ENCODE assay signal across 8 mouse cellular contexts in the genomic region with DNA sequence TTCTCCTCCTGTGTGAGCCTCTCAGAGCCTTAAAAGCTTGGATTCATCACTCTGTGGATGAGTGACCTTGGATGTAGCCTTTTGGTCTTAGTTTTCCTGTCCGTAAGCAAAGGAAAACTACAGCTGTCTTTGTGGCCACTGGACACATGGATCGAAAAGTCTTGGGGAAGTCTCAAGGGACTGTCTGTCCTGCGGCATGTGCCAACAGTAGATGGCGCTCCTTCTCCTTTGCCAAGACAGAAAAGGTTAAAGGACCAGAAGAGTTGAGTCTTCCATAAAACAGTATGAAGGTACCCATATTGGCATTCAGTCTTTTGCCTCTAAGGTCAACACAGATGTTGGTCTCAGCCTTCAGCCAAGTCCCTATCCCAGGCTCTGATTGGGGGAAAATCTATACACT. TPM values are rescaled to one million over a fixed set of nuclear protein-coding genes. Genes with fewer than 3 reads are reported as not detected.
DNase-seq lines count a peak whose midpoint lies in the region; ATAC-seq and TF ChIP-seq lines count a peak whose summit lies in the region.

No protein-coding gene starts in this region.

- DNase-seq in ovary, adult 18-20 months (ENCODE audit: low spot score): peak; percentile 21
- no peak for DNase-seq in ovary, postnatal 10 days (ENCODE audit: low spot score)
- peak; percentile 67 for DNase-seq in adrenal gland, adult 2 months
- peak; percentile 81 for DNase-seq in embryo, embryonic 11 days
- DNase-seq in kidney, adult 18-20 months: peak; percentile 70
- DNase-seq in limb, embryonic 14.5 days (ENCODE audit: low spot score): peak; percentile 50
- peak; percentile 34 for DNase-seq in retina, adult 2 months (ENCODE audit: low read depth, low spot score)

- no peaks in the 10 kb centered on the region for H3K36me3 ChIP-seq in limb, embryonic 14.5 days (ENCODE audit: control insufficient read depth, insufficient read depth, low read length)

- no peak overlapping the region for H3K9ac ChIP-seq in limb, embryonic 14.5 days (ENCODE audit: low read depth, low read length, severe bottlenecking)

- no peak overlapping the region for H3K27ac ChIP-seq in limb, embryonic 14.5 days (replicated peaks; ENCODE audit: low read depth, low read length)

- no peak overlapping the region for H3K4me2 ChIP-seq in limb, embryonic 14.5 days (replicated peaks; ENCODE audit: low read depth, low read length, severe bottlenecking)

- peak; percentile 53 for ATAC-seq in limb, embryonic 14.5 days (ENCODE audit: low FRiP score, low read depth)
- no peak for ATAC-seq in erythroblast, adult 5-6 weeks (replicated peaks; ENCODE audit: low FRiP score, poor library complexity, severe bottlenecking)

- no peak for TF ChIP-seq POLR2A in limb, embryonic 14.5 days (IDR thresholded peaks at IDR 0.05; ENCODE audit: borderline replicate concordance, extremely low read depth, insufficient read depth, insufficient read length)

- no peaks in the 10 kb centered on the region for H3K27me3 ChIP-seq in limb, embryonic 14.5 days (ENCODE audit: control insufficient read depth, insufficient read depth, low read length)

- no peak overlapping the region for H3K4me3 ChIP-seq in limb, embryonic 14.5 days (replicated peaks; ENCODE audit: low read length)

- no peaks in the 10 kb centered on the region for H3K4me1 ChIP-seq in limb, embryonic 14.5 days (ENCODE audit: control insufficient read depth, insufficient read depth, low read length)

- H3K9me3 ChIP-seq in limb, embryonic 14.5 days (ENCODE audit: control insufficient read depth, low read length): no peaks in the 10 kb centered on the region

- WGBS in limb, embryonic 14.5 days: 17% methylated on average over 4 of the region's 4 CpGs

RNA-seq across cellular contexts. Expression of a gene that starts 47.6 kb away (rescaled TPM):
- 1 to 10 TPM; 8.6 to 8.8 TPM for total RNA-seq in adrenal gland, adult 2 months (2021)
- polyA plus RNA-seq in adrenal gland, adult 2 months (2012; rRNA removed): 3.3 and 4.1 TPM in 2 replicates
- polyA plus RNA-seq in limb, embryonic 14.5 days (2012; rRNA removed): 3.6 and 4.1 TPM in 2 replicates
- polyA plus RNA-seq in limb, embryonic 14.5 days (2014; fragmentation: Nextera tagmentation; extraction: Ambion mirVana): 2.4 and 2.9 TPM in 2 replicates
- total RNA-seq in erythroblast, adult 5-6 weeks (2015; ENCODE audit: low replicate concordance): 0.84 and 2.5 TPM in 2 replicates
- total RNA-seq in erythroblast, adult 5-6 weeks (2017; ENCODE audit: low replicate concordance): 0.28 and 1.2 TPM in 2 replicates
